Mouse (Mus musculus): ENCODE results near the gene Oas2. TPM values are rescaled to one million over a fixed set of nuclear protein-coding genes. Genes with fewer than 3 reads are reported as not detected.

Gene Oas2
- polyA plus RNA-seq, 1 experiment: not detected

- H3K27me3 ChIP-seq (ENCODE audit: control insufficient read depth): peaks cover 6% of the 10 kb centered on the region
- H3K4me1 ChIP-seq (ENCODE audit: control insufficient read depth): no peaks in the 10 kb centered on the region
- TF ChIP-seq GATA1 (IDR thresholded peaks at IDR 0.05; ENCODE audit: low read length): no peak
- no peak for TF ChIP-seq TAL1 (IDR thresholded peaks at IDR 0.05; ENCODE audit: low read length)
- no peak overlapping the region for H3K4me3 ChIP-seq (replicated peaks)
- H3K36me3 ChIP-seq (ENCODE audit: control insufficient read depth): no peaks in the 10 kb centered on the region
- H3K9me3 ChIP-seq (ENCODE audit: control insufficient read depth, low read length): no peaks in the 10 kb centered on the region
Observed at GRCm38 (mm10) chr5:120704421-120704820, 45.2 kb downstream of the Oas2 start.

- H3K4me3 ChIP-seq (replicated peaks): no peak overlapping the region
- no peaks in the 10 kb centered on the region for H3K4me1 ChIP-seq (ENCODE audit: control insufficient read depth)
- no peaks in the 10 kb centered on the region for H3K36me3 ChIP-seq (ENCODE audit: control insufficient read depth)
- peaks cover 3% of the 10 kb centered on the region for H3K27me3 ChIP-seq (ENCODE audit: control insufficient read depth)
- no peaks in the 10 kb centered on the region for H3K9me3 ChIP-seq (ENCODE audit: control insufficient read depth, low read length)
- TF ChIP-seq GATA1 (IDR thresholded peaks at IDR 0.05; ENCODE audit: low read length) (no peak), TAL1 (IDR thresholded peaks at IDR 0.05; ENCODE audit: low read length) (no peak)
Observed at GRCm38 (mm10) chr5:120703660-120704059, 46.0 kb downstream of the Oas2 start.

- H3K9me3 ChIP-seq (ENCODE audit: control insufficient read depth, low read length): no peaks in the 10 kb centered on the region
- peaks cover 3% of the 10 kb centered on the region for H3K27me3 ChIP-seq (ENCODE audit: control insufficient read depth)
- TF ChIP-seq GATA1 (IDR thresholded peaks at IDR 0.05; ENCODE audit: low read length) (no peak), TAL1 (IDR thresholded peaks at IDR 0.05; ENCODE audit: low read length) (no peak)
- no peaks in the 10 kb centered on the region for H3K36me3 ChIP-seq (ENCODE audit: control insufficient read depth)
- H3K4me3 ChIP-seq (replicated peaks): no peak overlapping the region
- no peaks in the 10 kb centered on the region for H3K4me1 ChIP-seq (ENCODE audit: control insufficient read depth)
Observed at GRCm38 (mm10) chr5:120702969-120703368, 46.7 kb downstream of the Oas2 start.

DNA sequence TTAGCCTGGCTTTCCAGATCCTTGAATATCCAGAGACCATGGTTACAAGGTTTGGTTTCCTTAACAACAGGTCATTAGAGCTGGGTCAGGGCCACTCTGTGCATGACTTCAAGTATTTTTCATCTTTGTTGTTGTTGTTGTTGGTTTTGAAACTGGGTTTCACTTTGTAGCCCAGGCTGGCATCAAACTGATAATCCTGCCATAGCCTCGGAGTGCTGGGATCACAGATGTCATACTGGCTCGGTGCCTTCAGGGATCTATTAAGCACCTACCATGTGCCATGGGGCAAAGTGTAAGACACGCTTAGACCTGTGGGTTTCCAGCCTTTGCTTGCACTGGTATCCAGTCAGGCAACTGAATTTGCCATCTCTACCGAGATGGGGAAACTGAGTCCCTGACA, 47.2 kb downstream of the Oas2 start:
- no peak overlapping the region for H3K4me3 ChIP-seq (replicated peaks)
- no peaks in the 10 kb centered on the region for H3K36me3 ChIP-seq (ENCODE audit: control insufficient read depth)
- H3K9me3 ChIP-seq (ENCODE audit: control insufficient read depth, low read length): no peaks in the 10 kb centered on the region
- peaks cover 3% of the 10 kb centered on the region for H3K27me3 ChIP-seq (ENCODE audit: control insufficient read depth)
- TF ChIP-seq GATA1 (IDR thresholded peaks at IDR 0.05; ENCODE audit: low read length): no peak
- no peak for TF ChIP-seq TAL1 (IDR thresholded peaks at IDR 0.05; ENCODE audit: low read length)
- H3K4me1 ChIP-seq (ENCODE audit: control insufficient read depth): no peaks in the 10 kb centered on the region

DNA sequence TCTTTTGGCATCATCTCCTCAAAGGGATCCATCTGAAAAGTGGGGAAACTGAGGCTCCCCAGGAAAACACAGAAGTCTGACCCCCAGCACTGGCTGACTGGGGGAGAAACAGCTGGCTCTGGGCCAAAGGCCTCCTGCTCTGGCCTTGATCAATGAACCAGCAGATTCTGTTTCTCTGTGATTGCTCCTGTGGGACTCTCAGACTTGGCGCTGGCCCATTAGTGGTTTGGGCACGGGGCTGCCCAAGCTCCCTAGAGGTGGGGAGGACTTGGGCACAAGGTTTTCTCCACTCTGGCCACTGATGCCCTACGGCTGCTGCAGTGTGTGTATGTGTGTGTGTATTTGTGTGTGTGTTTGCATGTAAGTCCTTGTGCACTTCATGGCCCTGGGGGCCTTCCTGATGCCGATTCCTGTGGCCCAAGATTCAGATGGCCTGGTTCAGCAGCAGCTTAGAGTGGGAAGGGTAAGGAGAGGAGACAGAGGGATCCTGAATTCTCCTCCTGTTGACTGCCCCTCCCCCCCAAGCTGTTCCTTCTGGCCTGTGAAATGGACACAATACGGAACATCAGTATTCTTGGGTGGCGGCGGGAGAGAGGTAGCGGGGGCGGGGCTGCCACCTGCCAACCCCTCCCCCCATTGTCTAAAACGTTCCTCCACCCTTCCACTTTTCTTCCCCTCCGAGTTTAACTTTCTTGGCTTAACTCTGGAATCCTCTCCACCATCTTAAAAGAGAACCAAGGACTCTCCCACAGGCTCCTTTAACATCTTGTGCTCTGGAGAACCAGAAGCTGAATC, 48.5 kb downstream of the Oas2 start:
- TF ChIP-seq TAL1 (IDR thresholded peaks at IDR 0.05; ENCODE audit: low read length) (no peak), GATA1 (IDR thresholded peaks at IDR 0.05; ENCODE audit: low read length) (no peak)
- Histone ChIP-seq H3K27me3 (ENCODE audit: control insufficient read depth) (peaks cover 5% of the 10 kb centered on the region), H3K9me3 (ENCODE audit: control insufficient read depth, low read length) (no peaks in the 10 kb centered on the region), H3K4me3 (replicated peaks) (no peak overlapping the region), H3K36me3 (ENCODE audit: control insufficient read depth) (no peaks in the 10 kb centered on the region), H3K4me1 (ENCODE audit: control insufficient read depth) (no peaks in the 10 kb centered on the region)

GRCm38 (mm10) chr5:120698801-120699391, 50.8 kb downstream of the Oas2 start:
- TF ChIP-seq TAL1 (IDR thresholded peaks at IDR 0.05; ENCODE audit: low read length): no peak
- TF ChIP-seq GATA1 (IDR thresholded peaks at IDR 0.05; ENCODE audit: low read length): no peak
- H3K4me3 ChIP-seq (replicated peaks): no peak overlapping the region
- no peaks in the 10 kb centered on the region for H3K36me3 ChIP-seq (ENCODE audit: control insufficient read depth)
- no peaks in the 10 kb centered on the region for H3K9me3 ChIP-seq (ENCODE audit: control insufficient read depth, low read length)
- peaks cover 25% of the 10 kb centered on the region for H3K27me3 ChIP-seq (ENCODE audit: control insufficient read depth)
- no peaks in the 10 kb centered on the region for H3K4me1 ChIP-seq (ENCODE audit: control insufficient read depth)

DNA sequence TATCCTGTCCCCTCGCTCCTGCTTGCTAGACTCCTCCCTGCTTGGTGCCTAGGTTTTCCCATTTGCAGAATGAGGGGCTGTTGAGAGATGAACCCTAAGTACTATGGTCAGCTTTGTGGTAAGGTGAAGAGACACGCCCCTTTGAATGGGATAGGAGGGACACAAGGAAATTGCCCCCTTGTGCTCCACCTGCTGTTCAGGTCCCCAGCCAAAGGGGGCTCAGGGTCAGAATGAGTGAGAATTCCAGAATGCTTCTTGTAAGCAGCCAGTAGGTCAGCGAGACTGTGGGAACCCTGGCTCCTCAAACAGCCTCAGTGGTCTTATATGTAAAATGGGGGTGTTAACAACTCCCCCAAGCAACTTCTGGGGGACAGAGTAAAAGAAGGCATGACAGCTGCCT, 51.5 kb downstream of the Oas2 start:
- peaks cover 33% of the 10 kb centered on the region for H3K27me3 ChIP-seq (ENCODE audit: control insufficient read depth)
- no peak overlapping the region for H3K4me3 ChIP-seq (replicated peaks)
- no peak for TF ChIP-seq GATA1 (IDR thresholded peaks at IDR 0.05; ENCODE audit: low read length)
- TF ChIP-seq TAL1 (IDR thresholded peaks at IDR 0.05; ENCODE audit: low read length): no peak
- no peaks in the 10 kb centered on the region for H3K9me3 ChIP-seq (ENCODE audit: control insufficient read depth, low read length)
- H3K36me3 ChIP-seq (ENCODE audit: control insufficient read depth): no peaks in the 10 kb centered on the region
- H3K4me1 ChIP-seq (ENCODE audit: control insufficient read depth): no peaks in the 10 kb centered on the region

DNA sequence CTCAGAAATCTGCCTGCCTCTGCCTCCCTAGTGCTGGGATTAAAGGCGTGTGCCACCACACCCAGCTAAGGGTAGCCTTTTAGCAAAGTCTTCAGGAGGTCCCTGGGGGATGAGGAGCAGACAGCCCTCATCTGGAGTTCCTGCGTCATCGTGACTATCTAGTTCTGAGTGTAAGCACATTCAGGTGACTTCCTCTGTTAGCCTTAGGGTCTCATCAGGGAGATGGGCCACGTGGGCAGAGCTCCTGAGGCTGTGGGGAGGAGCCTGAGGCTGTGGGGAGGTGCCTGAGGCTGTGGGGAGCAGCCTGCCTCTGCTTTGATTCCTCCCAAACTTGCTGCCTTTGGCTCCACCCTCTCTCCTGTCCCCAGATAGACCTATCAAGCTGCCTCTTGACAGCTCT, 52.8 kb downstream of the Oas2 start:
- no peaks in the 10 kb centered on the region for H3K4me1 ChIP-seq (ENCODE audit: control insufficient read depth)
- peaks cover 38% of the 10 kb centered on the region for H3K27me3 ChIP-seq (ENCODE audit: control insufficient read depth)
- no peaks in the 10 kb centered on the region for H3K36me3 ChIP-seq (ENCODE audit: control insufficient read depth)
- no peak overlapping the region for H3K4me3 ChIP-seq (replicated peaks)
- no peaks in the 10 kb centered on the region for H3K9me3 ChIP-seq (ENCODE audit: control insufficient read depth, low read length)
- TF ChIP-seq GATA1 (IDR thresholded peaks at IDR 0.05; ENCODE audit: low read length): no peak
- no peak for TF ChIP-seq TAL1 (IDR thresholded peaks at IDR 0.05; ENCODE audit: low read length)

DNA sequence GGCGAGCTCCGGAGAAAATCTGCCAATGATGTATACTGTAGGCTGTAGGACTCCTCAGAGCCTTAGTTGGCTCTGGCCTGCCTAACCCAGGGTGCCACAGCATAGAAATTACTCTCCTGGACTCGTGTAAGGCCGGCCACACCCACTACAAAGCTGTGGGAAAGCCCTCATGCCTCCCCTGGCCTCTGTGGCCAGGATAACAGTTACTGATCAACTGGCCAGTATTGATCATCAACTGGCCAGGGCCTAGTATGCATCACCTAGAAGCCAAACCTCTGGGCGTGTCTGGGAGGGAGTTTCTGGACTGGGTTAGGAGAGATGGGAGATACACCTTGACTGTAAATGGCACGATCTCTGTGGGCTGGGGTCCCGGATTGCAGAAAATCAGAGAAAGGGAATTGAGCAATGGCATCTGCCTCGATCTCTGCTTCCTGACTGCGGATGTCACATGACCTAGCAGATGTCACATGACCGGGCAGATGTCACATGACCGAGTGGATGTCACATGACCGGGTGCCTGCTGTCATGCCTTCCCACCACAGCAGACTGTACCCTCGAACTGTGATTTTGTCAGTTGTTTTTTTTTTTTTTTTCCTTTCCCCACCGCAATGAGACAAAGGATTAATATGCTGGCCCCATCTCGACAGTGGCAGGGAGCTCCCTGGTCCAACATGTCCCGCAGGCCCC, 53.5 kb downstream of the Oas2 start:
- Histone ChIP-seq H3K27me3 (ENCODE audit: control insufficient read depth) (peaks cover 39% of the 10 kb centered on the region), H3K9me3 (ENCODE audit: control insufficient read depth, low read length) (no peaks in the 10 kb centered on the region), H3K4me1 (ENCODE audit: control insufficient read depth) (no peaks in the 10 kb centered on the region), H3K36me3 (ENCODE audit: control insufficient read depth) (no peaks in the 10 kb centered on the region), H3K4me3 (replicated peaks) (no peak overlapping the region)
- TF ChIP-seq GATA1 (IDR thresholded peaks at IDR 0.05; ENCODE audit: low read length): no peak
- no peak for TF ChIP-seq TAL1 (IDR thresholded peaks at IDR 0.05; ENCODE audit: low read length)

All from erythroblast, embryonic 14.5 days (primary cell).